Mouse (Mus musculus) colon, adult 2 months (tissue): ENCODE measurements around the gene Csn3. TPM values are rescaled to one million over a fixed set of nuclear protein-coding genes. Genes with fewer than 3 reads are reported as not detected.

Experiments used
- polyA plus RNA-seq: library from polyadenylated mRNA; depleted of rRNA; stranded (reverse); fragments of >200 nt; gene quantifications from 2 replicates; pipeline ENCODE4 v1.2.3, GENCODE M21; 2012; rRNA removed

Csn3 gene
- polyA plus RNA-seq = not detected in 2 replicates

GRCm38 (mm10) chr5:87925372-87925771 lies at the start of gene Csn3:
Csn3 (plus strand) TSS chr5:87925579.

GRCm38 (mm10) chr5:87884729-87885128 lies 40.6 kb upstream of the Csn3 start, which contains the start of gene Odam:
Odam (plus strand) TSS chr5:87885029.

GRCm38 (mm10) chr5:87969201-87969600 lies 43.8 kb downstream of the Csn3 start, which contains the start of the genes 2310003L06Rik and Gm28434:
2310003L06Rik (plus strand) TSS chr5:87969459.
Gm28434 (plus strand) TSS chr5:87969517.

GRCm38 (mm10) chr5:87979139-87979538 lies 53.8 kb downstream of the Csn3 start, which contains the start of gene Cabs1:
Cabs1 (plus strand) TSS chr5:87979439.

Other genes starting within 250 kb of the Csn3 start
- not detected in 2 replicates for gene Csn2, start 225.9 kb upstream of the Csn3 start, polyA plus RNA-seq
- gene Csn1s2a, start 151.0 kb upstream of the Csn3 start, polyA plus RNA-seq = not detected in 2 replicates
- not detected in 2 replicates for gene Csn1s2b, start 117.5 kb upstream of the Csn3 start, polyA plus RNA-seq
- gene Prr27, start 99.9 kb upstream of the Csn3 start, polyA plus RNA-seq = not detected in 2 replicates
- gene Odam, start 40.5 kb upstream of the Csn3 start, polyA plus RNA-seq = not detected in 2 replicates
- gene 2310003L06Rik, start 43.9 kb downstream of the Csn3 start, polyA plus RNA-seq = not detected in 2 replicates
- gene Gm28434, start 43.9 kb downstream of the Csn3 start, polyA plus RNA-seq = not detected in 2 replicates
- gene Cabs1, start 53.9 kb downstream of the Csn3 start, polyA plus RNA-seq = not detected in 2 replicates
- gene Smr3a, start 77.0 kb downstream of the Csn3 start, polyA plus RNA-seq = not detected in 2 replicates
- not detected in 2 replicates for gene Smr2, start 161.0 kb downstream of the Csn3 start, polyA plus RNA-seq
- gene Gm11116, start 186.0 kb downstream of the Csn3 start, polyA plus RNA-seq = not detected in 2 replicates
- gene Gm11115, start 228.5 kb downstream of the Csn3 start, polyA plus RNA-seq = not detected in 2 replicates